Mouse (Mus musculus) layer of hippocampus, postnatal 10 days (tissue): ENCODE measurements at regions not wholly inside any gene's neighbourhood (a gene's known extent, or its start where the extent isn't known, plus 50 kb on each side); places are given as distances from the start of the nearest gene placed in this dataset.

Source experiments
- DNase-seq, 2 experiments: peaks; one replicate each; pipeline ENCODE4 v3.0.0; 2021; ENCODE audit warnings: low spot score in 2 of 2

GRCm38 (mm10) chr2:133498186-133498571 lies 53.8 kb upstream of the Bmp2 start:
- no peak for DNase-seq

GRCm38 (mm10) chr2:133498717-133499143 lies 53.2 kb upstream of the Bmp2 start:
- no peak for DNase-seq

- DNase-seq: no peak
These were observed 52.1 kb upstream of the Bmp2 start for GRCm38 (mm10) chr2:133499904-133500303.
